Mouse (Mus musculus): ENCODE results near the gene Tpx2. TPM values are rescaled to one million over a fixed set of nuclear protein-coding genes. Genes with fewer than 3 reads are reported as not detected.

Tpx2 gene
- polyA plus RNA-seq, 1 experiment = 20.8 TPM

GRCm38 (mm10) chr2:152830021-152830921, 17.5 kb upstream of the Tpx2 start:
- DNase-seq (ENCODE audit: low read depth) = peak; percentile 94
- TF ChIP-seq POLR2A (IDR thresholded peaks at IDR 0.05; ENCODE audit: borderline replicate concordance, extremely low read depth, insufficient read depth, insufficient read length, poor library complexity, severe bottlenecking) (peak; percentile 32; the same call in 1 of the 2 replicates), CTCF (IDR thresholded peaks at IDR 0.05; ENCODE audit: borderline replicate concordance, extremely low read depth, insufficient read depth, insufficient read length) (peak; percentile 71)

DNA sequence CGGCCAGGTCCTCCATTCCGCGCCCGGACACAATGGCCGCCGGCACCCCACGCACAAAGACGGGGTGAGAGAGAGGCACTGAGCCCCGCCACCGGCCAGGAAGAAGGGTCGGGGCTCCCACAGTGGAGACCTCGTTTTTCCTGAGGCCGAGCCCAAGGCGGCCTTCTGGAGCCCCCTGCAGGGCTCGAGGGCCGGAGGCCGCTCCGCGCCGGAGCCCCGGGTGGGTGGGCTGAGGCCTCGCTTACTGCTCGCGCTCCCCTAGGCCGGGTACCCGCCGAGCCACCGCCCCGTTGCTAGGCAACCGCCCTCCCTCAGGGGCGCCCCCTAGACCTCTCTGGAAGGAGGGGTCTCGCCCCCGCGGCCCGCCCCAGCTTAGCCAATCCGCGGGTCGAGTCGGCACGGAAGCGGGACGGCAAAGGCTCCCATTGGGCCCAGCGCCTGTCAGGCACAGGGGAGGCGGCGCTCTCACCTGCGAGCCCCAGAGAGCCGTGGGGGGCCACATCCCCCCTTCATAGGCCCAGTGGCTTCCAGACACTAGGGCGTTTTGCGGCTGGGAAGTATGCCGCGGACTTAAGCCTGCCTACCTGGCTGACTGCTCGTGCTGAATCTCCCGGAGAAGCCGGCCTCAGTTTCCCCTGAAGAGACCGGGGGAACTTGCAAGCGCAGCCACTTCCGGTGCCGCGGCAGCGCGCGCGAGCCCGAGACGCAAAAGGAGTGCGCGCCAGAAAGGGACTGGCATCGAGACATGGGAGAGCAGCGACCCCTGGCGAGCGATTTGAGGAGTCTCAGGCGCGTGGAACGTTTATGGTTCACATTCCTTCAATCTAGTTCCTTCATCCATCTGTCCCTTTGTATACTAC, 16.5 kb upstream of the Tpx2 start, which contains the start of gene Bcl2l1:
Gene Bcl2l1 (minus strand): TSS at position 710 of the 860 bp plus-strand sequence.
- peak; percentile 81 for TF ChIP-seq POLR2A (IDR thresholded peaks at IDR 0.05; ENCODE audit: borderline replicate concordance, extremely low read depth, insufficient read depth, insufficient read length, poor library complexity, severe bottlenecking)
- TF ChIP-seq CTCF (IDR thresholded peaks at IDR 0.05; ENCODE audit: borderline replicate concordance, extremely low read depth, insufficient read depth, insufficient read length) = peak; percentile 99
- peak; percentile 99 for DNase-seq (ENCODE audit: low read depth)

- TF ChIP-seq CTCF (IDR thresholded peaks at IDR 0.05; ENCODE audit: borderline replicate concordance, extremely low read depth, insufficient read depth, insufficient read length) (no peak), POLR2A (IDR thresholded peaks at IDR 0.05; ENCODE audit: borderline replicate concordance, extremely low read depth, insufficient read depth, insufficient read length, poor library complexity, severe bottlenecking) (no peak)
- DNase-seq (ENCODE audit: low read depth) = no peak
Observed at GRCm38 (mm10) chr2:152839256-152839655, 8.5 kb upstream of the Tpx2 start.

- TF ChIP-seq CTCF (IDR thresholded peaks at IDR 0.05; ENCODE audit: borderline replicate concordance, extremely low read depth, insufficient read depth, insufficient read length) = no peak
Observed at GRCm38 (mm10) chr2:152842741-152843140, 5.0 kb upstream of the Tpx2 start.

GRCm38 (mm10) chr2:152847057-152847814, 528 bp upstream of the Tpx2 start:
- TF ChIP-seq POLR2A (IDR thresholded peaks at IDR 0.05; ENCODE audit: borderline replicate concordance, extremely low read depth, insufficient read depth, insufficient read length, poor library complexity, severe bottlenecking) = no peak
- no peak for TF ChIP-seq CTCF (IDR thresholded peaks at IDR 0.05; ENCODE audit: borderline replicate concordance, extremely low read depth, insufficient read depth, insufficient read length)
- DNase-seq (ENCODE audit: low read depth) = no peak

More at GRCm38 (mm10) chr2:152842741-152843140, 5.0 kb upstream of the Tpx2 start:
- no peak for DNase-seq (ENCODE audit: low read depth)

DNA sequence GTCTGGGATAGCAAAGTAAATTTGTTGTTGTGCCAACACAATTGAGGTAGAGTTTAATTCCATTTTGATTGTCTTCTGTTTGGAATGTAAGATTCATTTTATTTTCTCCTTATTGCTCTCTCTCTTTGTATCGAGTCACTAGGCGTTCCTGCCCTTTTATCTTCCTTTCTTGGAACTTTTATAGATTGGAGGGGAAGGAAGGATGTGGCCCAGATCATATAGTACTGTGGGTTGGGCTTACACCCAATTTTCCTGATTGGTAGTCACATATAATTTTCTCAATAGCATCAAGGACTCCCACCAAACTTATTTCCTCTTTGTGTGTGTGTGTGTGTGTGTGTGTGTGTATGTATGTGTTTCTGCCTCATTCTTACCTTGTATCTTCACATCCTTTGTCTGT, 702 bp downstream of the Tpx2 start:
- no peak for DNase-seq (ENCODE audit: low read depth)
- TF ChIP-seq CTCF (IDR thresholded peaks at IDR 0.05; ENCODE audit: borderline replicate concordance, extremely low read depth, insufficient read depth, insufficient read length) (no peak), POLR2A (IDR thresholded peaks at IDR 0.05; ENCODE audit: borderline replicate concordance, extremely low read depth, insufficient read depth, insufficient read length, poor library complexity, severe bottlenecking) (no peak)

- DNase-seq (ENCODE audit: low read depth) = no peak
- no peak for TF ChIP-seq CTCF (IDR thresholded peaks at IDR 0.05; ENCODE audit: borderline replicate concordance, extremely low read depth, insufficient read depth, insufficient read length)
- no peak for TF ChIP-seq POLR2A (IDR thresholded peaks at IDR 0.05; ENCODE audit: borderline replicate concordance, extremely low read depth, insufficient read depth, insufficient read length, poor library complexity, severe bottlenecking)
Observed at GRCm38 (mm10) chr2:152859501-152859900, 11.7 kb downstream of the Tpx2 start.

DNA sequence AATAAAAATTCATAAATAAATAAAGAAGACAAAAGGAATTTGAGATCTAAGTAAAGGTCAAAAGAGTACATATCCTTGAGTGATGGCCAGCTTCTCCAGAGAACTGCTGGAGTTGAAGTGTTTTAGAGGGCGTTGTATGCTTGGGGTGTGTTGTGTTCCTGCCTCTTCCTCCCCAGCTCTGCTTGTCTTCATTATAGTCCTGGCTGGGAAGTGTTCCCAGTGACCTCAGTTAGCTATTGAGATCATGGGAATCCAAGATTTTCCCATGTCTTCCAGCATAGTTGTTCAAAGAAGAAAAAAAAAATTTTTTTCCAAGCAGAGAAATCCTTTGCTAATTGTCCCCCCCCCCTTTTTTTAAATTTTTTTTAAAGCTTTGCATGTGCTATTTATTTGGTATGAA, 14.1 kb downstream of the Tpx2 start:
- TF ChIP-seq POLR2A (IDR thresholded peaks at IDR 0.05; ENCODE audit: borderline replicate concordance, extremely low read depth, insufficient read depth, insufficient read length, poor library complexity, severe bottlenecking) = no peak
- no peak for TF ChIP-seq CTCF (IDR thresholded peaks at IDR 0.05; ENCODE audit: borderline replicate concordance, extremely low read depth, insufficient read depth, insufficient read length)
- no peak for DNase-seq (ENCODE audit: low read depth)

DNA sequence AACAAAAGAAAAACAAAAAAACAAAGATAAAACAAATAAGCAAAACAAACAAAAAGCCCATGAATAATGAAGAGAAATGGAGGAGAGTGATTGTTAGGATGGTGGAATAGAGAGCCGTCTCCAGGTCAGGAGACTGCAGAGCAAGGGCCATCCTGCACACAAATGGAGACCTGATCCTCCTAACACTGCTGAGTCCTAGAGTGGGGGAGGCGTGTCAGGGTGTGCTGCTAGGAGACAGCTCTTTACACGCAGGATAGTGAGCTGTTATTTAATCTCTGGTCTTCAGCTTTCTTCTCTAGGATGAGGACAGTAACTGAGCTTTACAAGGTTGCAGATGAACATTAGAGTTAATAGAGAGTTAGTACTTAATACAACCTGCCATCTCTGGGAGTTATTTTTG, 14.9 kb downstream of the Tpx2 start:
- TF ChIP-seq CTCF (IDR thresholded peaks at IDR 0.05; ENCODE audit: borderline replicate concordance, extremely low read depth, insufficient read depth, insufficient read length) (no peak), POLR2A (IDR thresholded peaks at IDR 0.05; ENCODE audit: borderline replicate concordance, extremely low read depth, insufficient read depth, insufficient read length, poor library complexity, severe bottlenecking) (no peak)
- DNase-seq (ENCODE audit: low read depth) = no peak

- no peak for DNase-seq (ENCODE audit: low read depth)
- no peak for TF ChIP-seq CTCF (IDR thresholded peaks at IDR 0.05; ENCODE audit: borderline replicate concordance, extremely low read depth, insufficient read depth, insufficient read length)
- no peak for TF ChIP-seq POLR2A (IDR thresholded peaks at IDR 0.05; ENCODE audit: borderline replicate concordance, extremely low read depth, insufficient read depth, insufficient read length, poor library complexity, severe bottlenecking)
Observed at GRCm38 (mm10) chr2:152863346-152863745, 15.6 kb downstream of the Tpx2 start.

GRCm38 (mm10) chr2:152878239-152878638, 30.5 kb downstream of the Tpx2 start:
- TF ChIP-seq CTCF (IDR thresholded peaks at IDR 0.05; ENCODE audit: borderline replicate concordance, extremely low read depth, insufficient read depth, insufficient read length) (no peak), POLR2A (IDR thresholded peaks at IDR 0.05; ENCODE audit: borderline replicate concordance, extremely low read depth, insufficient read depth, insufficient read length, poor library complexity, severe bottlenecking) (no peak)

More at GRCm38 (mm10) chr2:152878239-152878638, 30.5 kb downstream of the Tpx2 start:
- no peak for DNase-seq (ENCODE audit: low read depth)

Data from brain, embryonic 14.5 days (tissue).